Mouse (Mus musculus): ENCODE measurements around the gene Cyp2d22.

Gene Cyp2d22

GRCm38 (mm10) chr15:82346580-82347302 is 33.3 kb downstream of the Cyp2d22 start:
- ATAC-seq (ENCODE audit: low TSS enrichment) = no peak

- peak; percentile 95 for ATAC-seq (ENCODE audit: low TSS enrichment)
Observed at GRCm38 (mm10) chr15:82345820-82346470, 34.1 kb downstream of the Cyp2d22 start.

- ATAC-seq (ENCODE audit: low TSS enrichment) = no peak
Observed at GRCm38 (mm10) chr15:82344971-82345370, 35.1 kb downstream of the Cyp2d22 start.

- ATAC-seq (ENCODE audit: low TSS enrichment) = no peak
Observed at GRCm38 (mm10) chr15:82343368-82344287, 36.4 kb downstream of the Cyp2d22 start.

- ATAC-seq (ENCODE audit: low TSS enrichment) = no peak
Observed at GRCm38 (mm10) chr15:82342543-82342935, 37.5 kb downstream of the Cyp2d22 start.

- no peak for ATAC-seq (ENCODE audit: low TSS enrichment)
Observed at GRCm38 (mm10) chr15:82341675-82342542, 38.2 kb downstream of the Cyp2d22 start.

GRCm38 (mm10) chr15:82341036-82341501 is 39.0 kb downstream of the Cyp2d22 start:
- ATAC-seq (ENCODE audit: low TSS enrichment) = no peak

- ATAC-seq (ENCODE audit: low TSS enrichment) = no peak
Observed at GRCm38 (mm10) chr15:82340414-82341035, 39.5 kb downstream of the Cyp2d22 start.

GRCm38 (mm10) chr15:82339634-82340254 is 40.3 kb downstream of the Cyp2d22 start:
- no peak for ATAC-seq (ENCODE audit: low TSS enrichment)

- ATAC-seq (ENCODE audit: low TSS enrichment) = no peak
Observed at GRCm38 (mm10) chr15:82339150-82339549, 40.9 kb downstream of the Cyp2d22 start.

GRCm38 (mm10) chr15:82338593-82339112 is 41.4 kb downstream of the Cyp2d22 start, which contains the start of the genes Naga, Pheta2 and Smdt1:
TSS of gene Naga (minus strand) at chr15:82338925.
TSS of gene Pheta2 (plus strand) at chr15:82338942.
TSS of gene Smdt1 (plus strand) at chr15:82338959.
- peak; percentile 98 for ATAC-seq (ENCODE audit: low TSS enrichment)

- no peak for ATAC-seq (ENCODE audit: low TSS enrichment)
Observed at GRCm38 (mm10) chr15:82337875-82338274, 42.2 kb downstream of the Cyp2d22 start.

GRCm38 (mm10) chr15:82336629-82337028 is 43.4 kb downstream of the Cyp2d22 start:
- no peak for ATAC-seq (ENCODE audit: low TSS enrichment)

- no peak for ATAC-seq (ENCODE audit: low TSS enrichment)
Observed at GRCm38 (mm10) chr15:82335194-82335593, 44.9 kb downstream of the Cyp2d22 start.

- no peak for ATAC-seq (ENCODE audit: low TSS enrichment)
Observed at GRCm38 (mm10) chr15:82325382-82325781, 54.7 kb downstream of the Cyp2d22 start.

- no peak for ATAC-seq (ENCODE audit: low TSS enrichment)
Observed at GRCm38 (mm10) chr15:82322195-82322594, 57.9 kb downstream of the Cyp2d22 start.

All from frontal cortex, adult (tissue).